Mouse (Mus musculus) 416B (cell line): ENCODE measurements at regions not wholly inside any gene's neighbourhood (a gene's known extent, or its start where the extent isn't known, plus 50 kb on each side); places are given as distances from the start of the nearest gene placed in this dataset.

ENCODE experiments used
- DNase-seq: peaks from one replicate; pipeline ENCODE4 v3.0.0; 2011; ENCODE audit warnings: low read depth

- DNase-seq: peak; percentile 28
Observed at GRCm38 (mm10) chr16:87295727-87296126, 58.3 kb upstream of the N6amt1 start.

GRCm38 (mm10) chr16:87292826-87293225, 61.2 kb upstream of the N6amt1 start:
- no peak for DNase-seq

- no peak for DNase-seq
Observed at GRCm38 (mm10) chr16:87291716-87292115, 62.3 kb upstream of the N6amt1 start.

- DNase-seq: no peak
Observed at GRCm38 (mm10) chr16:87285639-87286038, 68.3 kb upstream of the N6amt1 start.

- peak; percentile 80 for DNase-seq
Observed at GRCm38 (mm10) chr16:87284835-87285510, 69.0 kb upstream of the N6amt1 start.

- DNase-seq: no peak
Observed at GRCm38 (mm10) chr16:87278518-87278917, 75.5 kb upstream of the N6amt1 start.

GRCm38 (mm10) chr16:87272363-87272762, 81.6 kb upstream of the N6amt1 start:
- DNase-seq: no peak

- no peak for DNase-seq
Observed at GRCm38 (mm10) chr16:87267954-87268804, 85.8 kb upstream of the N6amt1 start.

- no peak for DNase-seq
Observed at GRCm38 (mm10) chr16:87267517-87267916, 86.5 kb upstream of the N6amt1 start.

GRCm38 (mm10) chr16:87263571-87263970, 90.4 kb upstream of the N6amt1 start:
- DNase-seq: no peak

- no peak for DNase-seq
Observed at GRCm38 (mm10) chr16:87263041-87263440, 90.9 kb upstream of the N6amt1 start.

- no peak for DNase-seq
Observed at GRCm38 (mm10) chr16:87262497-87262896, 91.5 kb upstream of the N6amt1 start.

GRCm38 (mm10) chr16:87261527-87261926, 92.5 kb upstream of the N6amt1 start:
- DNase-seq: no peak

GRCm38 (mm10) chr16:87254736-87255135, 99.2 kb upstream of the N6amt1 start:
- DNase-seq: no peak

- DNase-seq: no peak
Observed at GRCm38 (mm10) chr16:87250531-87250930, 103.5 kb upstream of the N6amt1 start.

GRCm38 (mm10) chr16:87249903-87250302, 104.1 kb upstream of the N6amt1 start:
- DNase-seq: peak; percentile 61

- peak; percentile 81 for DNase-seq
Observed at GRCm38 (mm10) chr16:87248501-87249030, 105.4 kb upstream of the N6amt1 start.

GRCm38 (mm10) chr16:87245933-87246791, 107.8 kb upstream of the N6amt1 start:
- DNase-seq: peak; percentile 9

GRCm38 (mm10) chr16:87245441-87245840, 108.5 kb upstream of the N6amt1 start:
- DNase-seq: no peak

GRCm38 (mm10) chr16:87242027-87242426, 112.0 kb upstream of the N6amt1 start:
- DNase-seq: no peak

GRCm38 (mm10) chr16:87239105-87239504, 114.9 kb upstream of the N6amt1 start:
- DNase-seq: no peak

- no peak for DNase-seq
Observed at GRCm38 (mm10) chr16:87234199-87234598, 119.8 kb upstream of the N6amt1 start.
